Mouse (Mus musculus) ES-E14 (cell line): ENCODE measurements around the gene Irf2bp2.

Source experiments
- MAFK ChIP-seq: IDR thresholded peaks from 2 replicates; pipeline ENCODE4 v1.6.1; 2014; ENCODE audit warnings: mild to moderate bottlenecking, low read depth, low read length, inconsistent platforms; ENCODE audit not compliant: insufficient read depth
- ZNF384 ChIP-seq: IDR thresholded peaks from 2 replicates; pipeline ENCODE4 v1.6.1; 2012; ENCODE audit warnings: low read depth, low read length, inconsistent platforms

GRCm38 (mm10) chr8:126617665-126618064 lies 23.9 kb upstream of the Irf2bp2 start:
- TF ChIP-seq MAFK (no peak), ZNF384 (no peak)
